Mouse (Mus musculus) mammary gland, adult 2 months (tissue): Measurements from ENCODE around the gene Ngfr. TPM values are rescaled to one million over a fixed set of nuclear protein-coding genes. Genes with fewer than 3 reads are reported as not detected.

Experiments
- polyA plus RNA-seq: library from polyadenylated mRNA; depleted of rRNA; stranded (reverse); fragments of >200 nt; gene quantifications from 2 replicates; pipeline ENCODE4 v1.2.3, GENCODE M21; 2012; ENCODE audit warnings: low replicate concordance; rRNA removed

The Ngfr gene
- 7.2 and 15.5 TPM in 2 replicates for polyA plus RNA-seq

GRCm38 (mm10) chr11:95587423-95587951, at the start of gene Ngfr:
Ngfr (minus strand) TSS chr11:95587735.

Other genes with a start within 250 kb of the Ngfr start
- gene Slc35b1, start 203.0 kb downstream of the Ngfr start, polyA plus RNA-seq, result 59.5 and 121 TPM in 2 replicates
- 32.9 and 38.4 TPM in 2 replicates for gene Spop, start 173.7 kb downstream of the Ngfr start, polyA plus RNA-seq
- 3.5 and 6.6 TPM in 2 replicates for gene Nxph3, start 73.2 kb downstream of the Ngfr start, polyA plus RNA-seq
- gene Phb, start 79.2 kb upstream of the Ngfr start, polyA plus RNA-seq, result 84.2 and 160 TPM in 2 replicates
- gene Zfp652, start 124.9 kb upstream of the Ngfr start, polyA plus RNA-seq, result 23.4 and 36.6 TPM in 2 replicates
- gene B130006D01Rik, start 135.9 kb upstream of the Ngfr start, polyA plus RNA-seq, result 0.04 and 0.10 TPM in 2 replicates
- gene Phospho1, start 236.8 kb upstream of the Ngfr start, polyA plus RNA-seq, result 115 and 208 TPM in 2 replicates
- 10.4 and 14.7 TPM in 2 replicates for gene Gngt2, start 249.5 kb upstream of the Ngfr start, polyA plus RNA-seq